Mouse (Mus musculus): ENCODE measurements around the gene Gm6899.

Gene Gm6899

DNA sequence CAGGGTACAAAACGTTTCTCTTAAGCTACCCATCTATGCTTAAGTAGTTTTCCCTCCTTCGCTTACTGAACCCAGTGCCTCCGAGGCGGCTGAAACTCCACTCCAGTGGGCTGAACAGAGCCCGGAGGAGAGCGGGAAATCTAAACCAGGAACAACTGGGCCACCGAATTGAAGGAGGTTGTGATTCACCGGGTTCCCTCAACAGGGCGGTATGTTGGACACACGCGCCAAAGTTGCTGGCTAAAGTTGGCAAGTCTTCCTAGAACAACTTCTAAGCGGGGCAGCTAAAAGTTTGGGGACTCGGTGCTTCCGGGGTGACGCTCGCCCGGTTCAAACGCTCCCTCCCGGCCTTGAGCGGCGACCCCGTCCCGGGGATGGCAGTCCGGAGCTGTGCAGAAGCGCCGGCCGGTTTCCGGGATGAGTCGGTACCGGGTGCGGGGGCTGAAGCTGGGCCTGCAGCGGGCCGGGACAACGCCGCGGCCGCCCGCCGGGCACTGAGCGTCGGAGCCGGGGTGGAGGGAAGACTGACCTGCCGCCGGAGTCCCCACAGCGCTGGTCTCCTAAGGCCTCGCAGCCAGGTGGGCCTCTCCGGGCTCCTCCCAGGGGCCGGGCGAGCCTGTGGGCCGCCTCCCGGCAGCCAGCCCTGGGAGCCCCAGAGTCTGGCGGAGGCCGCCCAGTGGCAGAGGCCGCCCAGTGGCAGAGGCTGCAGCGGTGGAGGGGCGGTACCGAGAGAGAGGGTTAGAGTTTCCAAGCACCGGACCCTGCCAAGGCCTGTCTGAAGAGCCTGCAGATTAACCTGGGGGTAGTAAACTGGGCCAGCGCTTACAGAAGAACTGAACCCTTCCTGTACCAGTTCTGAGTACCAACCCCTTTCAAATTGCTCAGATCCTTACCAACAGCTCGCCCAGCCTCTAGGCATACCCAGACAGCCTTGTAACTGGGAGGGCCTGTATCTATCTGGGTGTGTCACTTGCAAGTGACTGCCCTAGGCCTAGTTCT lies at the start of gene Gm6899, which contains the start of gene Vrk2:
Gene Gm6899 (plus strand): TSS at position 181 of the 999 bp plus-strand sequence.
Gene Vrk2 (minus strand): TSS at position 939 of the 999 bp plus-strand sequence.
- DNase-seq (ENCODE audit: low spot score in 2 of 2) = peak in 1 of 2 experiments; percentile 40

DNA sequence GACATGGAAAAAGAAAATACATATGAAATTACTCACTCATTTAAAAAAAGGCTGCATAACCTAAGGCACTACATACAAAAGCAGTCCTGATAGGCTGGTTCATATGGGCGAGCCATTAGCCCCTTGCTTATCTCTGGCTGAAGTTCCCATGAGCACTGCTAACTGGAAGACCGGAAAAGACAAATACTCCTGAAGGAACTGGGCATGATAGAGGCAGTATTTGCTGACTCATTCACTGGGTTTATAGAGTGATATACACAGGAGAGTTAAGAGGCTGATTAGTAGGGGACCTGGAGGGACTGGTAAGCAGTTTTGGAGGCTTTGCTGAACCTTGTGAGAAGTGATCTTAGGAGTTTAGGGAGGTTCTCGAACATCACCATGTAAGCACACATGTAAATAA lies 41.5 kb upstream of the Gm6899 start:
- DNase-seq (ENCODE audit: low spot score in 2 of 2) = no peak

DNA sequence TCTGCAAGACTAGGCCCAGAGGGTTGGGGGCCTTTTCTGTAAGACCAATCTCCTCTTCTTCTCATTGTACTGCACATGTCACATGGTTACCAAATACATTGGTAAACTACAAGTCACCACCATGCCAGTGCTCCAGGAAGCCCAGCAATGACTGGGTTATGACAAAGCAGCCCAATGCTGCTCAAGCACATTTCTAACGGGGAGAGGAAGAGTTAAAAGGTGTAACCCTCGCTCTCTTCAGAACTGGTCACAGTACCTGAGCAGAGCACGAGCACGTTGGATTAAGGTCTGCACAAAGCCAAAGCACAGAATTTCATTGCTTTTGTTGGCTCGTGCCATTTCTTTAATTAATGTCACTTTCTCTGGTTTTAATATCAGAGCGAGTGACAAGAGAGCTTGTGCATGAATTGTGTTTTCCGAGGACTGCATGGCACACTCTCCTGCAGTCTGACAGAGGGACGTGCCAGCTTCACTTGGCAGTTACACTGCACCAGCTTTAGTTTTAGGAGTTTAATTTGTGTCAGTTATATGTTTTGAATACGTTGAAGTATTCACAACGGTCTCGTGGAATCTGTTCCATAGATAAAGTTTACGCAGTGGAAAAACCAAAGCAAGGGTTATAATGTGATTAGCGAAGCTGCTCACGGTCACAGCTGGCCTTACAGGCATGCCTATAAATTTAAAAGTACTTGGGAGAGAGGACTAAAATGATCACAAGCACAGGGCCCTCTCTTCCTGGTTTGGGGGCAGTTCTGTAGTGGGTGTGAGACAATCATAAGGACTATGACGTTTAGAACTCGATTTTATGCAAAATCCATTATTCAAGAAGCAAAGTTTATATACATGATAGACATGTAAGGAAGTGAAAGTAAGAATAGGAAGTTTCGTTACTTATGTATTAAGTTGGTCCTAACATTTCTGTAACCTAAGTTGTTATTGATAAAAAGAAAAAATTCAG lies 7.4 kb upstream of the Gm6899 start:
- no peak for DNase-seq (ENCODE audit: low spot score in 2 of 2)

DNA sequence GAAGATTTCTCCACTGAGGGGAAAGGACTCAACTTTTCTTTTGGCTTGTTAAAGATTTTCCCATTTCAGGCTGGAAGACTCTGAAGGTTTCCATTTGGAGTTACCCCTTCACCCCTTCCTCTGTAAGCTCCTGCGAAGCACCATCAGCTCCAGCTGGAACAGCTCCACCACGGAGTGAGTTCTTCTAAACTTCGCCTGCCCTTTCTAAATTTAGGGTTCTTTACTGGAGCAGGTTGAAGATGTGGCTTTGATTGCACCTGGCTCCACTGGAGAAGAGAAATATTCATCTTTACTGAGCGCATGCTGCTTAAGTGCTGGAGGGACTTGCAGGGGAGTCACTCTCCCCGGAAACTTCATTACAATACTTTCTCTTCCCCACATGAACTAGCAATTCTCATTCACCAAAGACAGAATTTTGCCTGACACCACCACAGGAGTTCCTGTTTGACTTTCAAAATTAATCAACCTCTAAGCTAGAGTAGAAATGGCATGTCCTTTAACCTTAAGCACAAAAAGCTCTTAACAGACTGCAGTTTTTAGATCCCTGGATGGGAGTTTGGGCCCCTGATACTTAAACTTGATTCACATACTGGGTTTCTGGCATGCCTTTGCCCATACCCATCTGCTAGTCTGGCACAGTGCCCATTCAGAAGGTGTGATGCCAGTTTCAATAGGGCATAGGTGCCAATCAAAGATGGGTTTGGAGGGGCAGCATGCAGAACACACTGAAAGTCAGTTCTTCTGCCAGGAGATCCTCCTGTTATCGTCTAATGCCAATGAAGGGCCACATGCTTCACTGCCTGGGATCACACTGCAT lies 6.5 kb upstream of the Gm6899 start:
- no peak for DNase-seq (ENCODE audit: low spot score in 2 of 2)

DNA sequence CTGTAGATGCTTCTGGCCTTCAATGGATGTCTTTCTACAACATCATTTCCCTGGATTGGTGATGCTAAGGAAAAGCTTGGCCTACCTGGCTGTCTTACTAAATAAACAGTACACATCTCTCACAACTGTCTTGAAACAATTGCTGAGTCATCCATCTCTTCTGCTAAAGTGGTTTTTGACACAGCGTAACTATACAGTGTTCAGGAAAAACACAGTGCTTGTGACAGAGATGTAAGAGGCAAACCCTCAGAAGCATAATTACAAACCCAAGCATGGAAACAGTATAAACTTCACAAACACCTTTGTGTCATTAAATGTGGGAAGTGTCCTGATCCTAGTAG lies 5.9 kb upstream of the Gm6899 start:
- DNase-seq (ENCODE audit: low spot score in 2 of 2) = no peak

DNA sequence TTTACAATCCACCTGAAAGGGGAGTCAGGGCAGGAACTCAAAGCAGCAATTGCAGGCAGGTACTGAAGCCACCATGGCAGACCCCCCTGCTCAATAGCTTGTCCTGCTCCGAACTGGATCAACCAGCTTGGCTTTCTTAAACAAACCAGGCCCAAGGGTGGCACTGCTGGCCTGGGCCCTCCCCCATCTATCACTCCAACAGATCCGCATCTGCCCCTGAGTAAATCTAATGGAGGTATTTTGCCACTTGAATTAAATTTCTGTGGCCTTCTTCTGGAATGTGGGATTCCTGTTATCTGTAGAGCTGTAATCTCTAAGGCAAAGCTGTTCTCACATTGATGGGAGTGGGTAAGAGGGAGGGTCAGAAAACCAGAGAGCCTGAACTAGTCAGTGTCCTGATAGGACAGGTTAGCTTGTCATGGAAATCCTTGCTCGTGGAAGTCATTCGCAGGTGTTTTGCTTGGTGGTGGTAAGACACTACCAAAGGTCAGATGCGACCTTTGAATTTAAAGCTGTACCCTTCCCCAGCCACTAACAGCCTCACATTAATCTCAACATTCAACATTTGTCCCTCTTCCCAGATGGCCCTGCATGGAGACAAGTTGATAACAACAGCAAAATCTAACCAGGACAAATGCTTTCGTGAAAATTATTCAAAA lies 517 bp upstream of the Gm6899 start:
- DNase-seq (ENCODE audit: low spot score in 2 of 2) = no peak

DNA sequence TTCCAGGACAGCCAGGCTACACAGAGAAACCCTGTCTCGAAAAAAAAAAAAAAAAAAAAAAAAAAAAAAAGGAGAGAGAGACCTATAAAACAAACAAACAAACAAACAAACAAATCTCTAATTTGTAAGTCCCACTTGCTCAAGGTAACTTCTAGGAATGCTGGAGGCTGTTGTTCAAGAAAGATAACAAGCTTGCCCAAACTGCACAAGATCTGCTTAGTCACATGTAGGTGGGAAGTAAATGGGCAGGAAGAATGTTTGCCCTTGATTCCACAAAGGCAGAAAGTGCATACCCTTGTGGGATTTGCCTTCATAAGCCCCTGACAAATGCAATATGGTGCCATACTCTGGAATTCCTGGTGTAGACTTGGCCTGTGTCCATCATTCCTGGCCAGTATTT lies 1.4 kb downstream of the Gm6899 start:
- DNase-seq (ENCODE audit: low spot score in 2 of 2) = no peak

DNA sequence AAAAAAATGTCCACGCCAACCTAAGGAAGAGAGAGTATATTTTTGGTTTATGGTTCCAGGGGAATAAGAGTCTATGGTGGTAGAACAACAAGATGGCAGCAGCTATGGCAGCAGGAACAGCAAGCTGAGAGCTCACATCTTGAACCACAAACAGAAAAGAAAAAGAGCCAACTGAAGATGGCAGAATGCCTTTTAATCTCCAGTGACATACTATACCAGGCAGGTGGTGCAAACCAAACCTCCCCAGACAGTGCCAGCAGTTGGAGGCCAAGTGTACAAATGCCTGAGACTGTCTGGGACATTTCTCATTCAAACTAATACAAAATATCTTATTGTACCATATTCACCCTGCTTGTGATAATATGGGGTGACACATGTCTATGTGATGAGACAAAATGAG lies 3.1 kb downstream of the Gm6899 start:
- DNase-seq (ENCODE audit: low spot score in 2 of 2) = no peak

DNA sequence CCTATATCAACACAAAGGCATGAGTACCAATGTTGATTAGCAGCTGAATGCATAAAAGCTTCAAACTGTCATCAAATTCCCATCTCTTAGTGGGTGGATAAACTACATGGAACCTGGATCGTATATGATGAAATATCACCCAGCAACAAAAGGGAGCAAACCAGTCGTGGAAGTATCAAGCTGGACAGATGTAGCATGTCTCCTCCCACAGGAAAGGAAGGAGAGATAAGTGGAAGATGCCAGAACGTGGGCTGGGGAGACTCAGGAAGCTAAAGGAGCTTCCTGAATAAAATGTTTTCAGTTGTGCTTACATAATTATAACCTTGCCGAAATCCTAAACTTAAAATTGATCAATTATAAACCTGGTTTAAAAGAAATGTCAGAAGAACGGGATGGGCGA lies 4.1 kb downstream of the Gm6899 start:
- peak in 1 of 2 experiments; percentile 33 for DNase-seq (ENCODE audit: low spot score in 2 of 2)

DNA sequence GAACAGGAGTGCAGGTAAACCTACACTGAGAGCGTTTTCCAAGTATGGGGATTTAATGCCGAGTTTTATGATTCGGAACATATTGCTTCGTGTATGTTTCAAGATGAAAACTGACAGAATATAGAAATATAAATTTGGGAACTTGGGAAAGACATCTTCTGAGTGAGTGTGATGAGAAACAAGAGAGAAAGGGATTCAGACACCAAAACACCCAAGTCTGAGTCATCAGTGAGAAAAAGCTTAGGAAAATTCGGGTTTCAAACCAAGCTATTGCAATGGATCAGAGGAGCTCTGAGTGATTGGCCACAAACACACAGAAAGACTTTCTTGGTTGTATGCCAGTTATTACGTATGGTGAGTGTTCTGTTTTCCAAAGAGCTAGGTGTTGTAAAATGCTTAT lies 4.7 kb downstream of the Gm6899 start:
- no peak for DNase-seq (ENCODE audit: low spot score in 2 of 2)

DNA sequence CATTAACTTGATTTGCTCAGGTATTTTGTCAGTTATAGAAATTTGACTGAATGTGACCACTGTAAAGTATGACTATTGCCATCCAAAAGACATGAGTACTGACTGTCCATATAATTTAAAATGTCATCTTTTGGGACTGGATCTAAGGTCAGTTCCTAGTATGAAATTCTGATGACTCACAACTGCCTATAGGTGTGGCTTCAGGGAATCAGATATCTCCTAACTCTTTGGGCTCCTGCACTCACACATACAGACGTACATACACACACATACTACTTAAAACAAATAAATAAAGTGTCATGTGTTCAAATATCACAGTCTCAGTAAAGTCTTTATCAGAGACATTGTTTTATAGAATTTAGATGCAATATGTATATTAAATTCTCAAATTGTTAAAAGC lies 5.8 kb downstream of the Gm6899 start:
- DNase-seq (ENCODE audit: low spot score in 2 of 2) = no peak

DNA sequence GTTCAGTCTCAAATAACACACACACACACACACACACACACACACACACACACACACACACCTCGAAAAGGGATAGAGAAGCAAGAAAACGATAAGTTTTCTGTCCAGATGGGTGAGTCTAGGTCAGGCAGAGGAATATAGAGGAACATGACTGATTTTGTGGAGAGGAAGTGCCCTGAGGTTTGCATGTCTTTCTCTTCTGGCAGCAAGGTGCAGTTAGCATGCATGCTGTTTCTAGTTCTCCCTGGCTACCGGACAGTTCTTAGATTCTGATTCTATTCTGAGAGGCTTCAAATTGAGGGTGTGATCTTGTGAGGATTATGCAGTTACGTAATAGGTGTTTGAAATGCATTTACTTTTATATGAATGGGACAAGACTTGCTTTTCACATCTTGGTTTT lies 7.7 kb downstream of the Gm6899 start:
- peak in 1 of 2 experiments; percentile 34 for DNase-seq (ENCODE audit: low spot score in 2 of 2)

DNA sequence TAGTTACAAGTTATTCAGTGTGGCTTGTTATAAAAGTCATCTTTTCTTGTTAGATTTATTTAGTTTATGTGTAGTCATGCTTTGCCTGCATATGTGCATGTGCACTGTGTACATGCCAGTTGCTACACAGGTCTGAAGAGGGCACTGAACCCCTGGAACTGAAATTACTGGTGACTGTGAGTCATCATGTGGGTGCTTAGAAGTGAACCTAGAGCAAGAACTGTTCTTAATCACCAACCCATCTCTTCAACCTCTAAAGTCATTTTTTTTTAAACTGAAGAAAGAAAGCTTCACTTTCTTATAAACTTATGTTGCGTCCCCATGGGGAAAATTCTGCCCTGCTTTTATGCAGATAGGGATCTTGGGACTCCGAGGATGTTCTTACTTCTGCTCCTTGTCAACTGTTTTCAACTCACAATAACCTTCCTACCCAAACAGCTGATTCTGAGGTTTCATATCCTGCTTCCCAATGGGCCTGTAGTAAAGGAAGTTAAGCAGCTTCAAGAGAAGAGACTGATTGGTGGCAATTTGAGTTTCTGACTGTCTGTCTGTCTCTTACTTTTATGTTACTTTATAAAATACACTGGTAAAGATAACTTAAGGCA lies 8.6 kb downstream of the Gm6899 start:
- no peak for DNase-seq (ENCODE audit: low spot score in 2 of 2)

DNA sequence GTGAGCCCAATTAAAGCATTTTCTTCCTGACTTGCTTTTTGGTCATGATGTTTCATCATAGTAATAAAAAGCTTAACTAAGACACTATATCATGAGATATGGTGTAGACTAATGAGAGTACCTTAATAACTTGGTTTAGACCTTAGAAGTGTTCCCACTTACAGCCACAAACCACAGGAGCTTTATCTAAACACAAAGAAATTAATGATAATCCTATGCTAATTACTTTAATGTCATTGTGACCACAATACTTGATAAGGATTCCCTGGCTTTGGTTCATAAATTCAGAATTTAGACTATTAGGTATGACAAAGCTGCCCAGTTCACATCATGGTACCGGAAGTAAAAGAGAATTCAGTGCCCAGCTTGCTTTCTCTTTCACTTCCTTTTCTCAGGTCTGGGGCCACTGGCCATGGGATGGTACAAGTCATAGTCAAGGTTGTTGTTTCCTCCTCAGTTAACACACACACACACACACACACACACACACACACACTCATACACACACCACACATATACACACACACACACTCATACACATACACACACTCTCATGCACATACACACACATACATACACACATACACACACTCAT lies 11.1 kb downstream of the Gm6899 start:
- no peak for DNase-seq (ENCODE audit: low spot score in 2 of 2)

DNA sequence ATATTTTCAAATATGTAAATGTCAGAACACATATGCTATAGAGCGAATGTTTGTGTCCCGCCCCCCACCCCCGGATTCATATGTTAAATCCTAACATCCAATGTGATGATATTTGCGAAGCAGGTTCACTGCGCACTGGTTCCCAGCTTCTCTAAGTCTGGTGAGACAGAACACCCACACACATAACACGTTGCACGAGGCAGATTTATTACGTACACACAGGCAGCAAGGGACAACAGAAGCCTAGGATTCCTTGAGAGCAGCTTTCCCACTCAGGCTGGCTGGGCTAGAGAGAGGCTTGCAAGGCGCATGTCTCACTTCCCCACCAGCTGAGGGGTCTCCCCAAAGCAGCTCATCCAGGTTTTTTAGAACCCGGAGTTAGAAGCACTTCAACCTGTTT lies 15.8 kb downstream of the Gm6899 start:
- peak in 1 of 2 experiments; percentile 70 for DNase-seq (ENCODE audit: low spot score in 2 of 2)

DNA sequence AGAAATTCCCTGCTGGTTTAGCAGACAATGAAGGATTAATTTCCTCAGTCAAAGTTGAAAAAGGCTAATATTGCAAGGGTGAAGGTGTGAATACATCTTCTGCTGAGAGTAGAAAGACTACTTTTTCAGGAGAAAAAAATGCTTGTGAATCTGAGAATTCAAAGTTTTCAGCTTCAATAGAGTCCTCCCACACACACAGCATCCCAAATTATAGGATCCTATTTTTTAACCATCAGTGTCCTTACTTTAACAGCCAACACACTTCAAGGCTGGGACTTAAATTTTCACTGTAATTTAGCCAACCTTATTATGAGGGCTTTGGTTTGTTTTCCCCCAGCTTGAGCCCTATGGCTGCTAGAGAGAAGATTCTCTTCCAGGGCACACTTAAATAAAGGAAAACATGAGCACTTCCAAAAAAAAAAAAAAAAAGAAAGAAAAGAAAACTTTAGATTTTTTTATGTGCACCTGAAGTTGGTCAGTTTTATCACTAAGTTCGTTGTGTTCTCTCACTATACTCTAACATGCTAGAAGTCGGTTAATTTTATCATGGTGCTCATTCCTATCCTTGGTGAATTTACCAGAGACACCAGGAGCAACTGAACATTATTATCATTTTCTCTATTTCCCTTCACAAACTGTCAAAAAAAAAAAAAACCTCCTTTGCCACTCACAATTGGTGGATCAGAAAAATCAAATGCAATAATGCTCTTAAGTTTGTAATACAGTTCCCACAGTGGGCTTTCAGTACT lies 25.6 kb downstream of the Gm6899 start:
- no peak for DNase-seq (ENCODE audit: low spot score in 2 of 2)

DNA sequence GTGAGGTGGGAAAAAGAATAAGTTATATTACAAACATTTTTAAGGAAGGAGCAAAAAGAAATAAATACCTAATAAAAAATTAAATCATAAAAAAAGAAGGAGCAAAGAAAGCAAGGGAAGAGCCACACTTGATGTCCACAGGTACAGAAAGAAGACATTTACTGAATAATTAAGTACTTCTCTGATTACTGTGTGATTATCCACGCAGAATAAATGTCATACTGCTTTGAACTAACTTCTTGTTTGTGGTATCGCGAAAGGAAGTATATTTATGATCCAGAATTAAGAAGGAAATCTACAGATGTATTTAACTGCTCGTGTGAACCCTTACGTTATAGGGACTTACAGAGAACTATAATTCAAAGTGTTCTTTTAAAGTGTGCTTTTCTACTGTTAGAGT lies 29.7 kb downstream of the Gm6899 start:
- no peak for DNase-seq (ENCODE audit: low spot score in 2 of 2)

DNA sequence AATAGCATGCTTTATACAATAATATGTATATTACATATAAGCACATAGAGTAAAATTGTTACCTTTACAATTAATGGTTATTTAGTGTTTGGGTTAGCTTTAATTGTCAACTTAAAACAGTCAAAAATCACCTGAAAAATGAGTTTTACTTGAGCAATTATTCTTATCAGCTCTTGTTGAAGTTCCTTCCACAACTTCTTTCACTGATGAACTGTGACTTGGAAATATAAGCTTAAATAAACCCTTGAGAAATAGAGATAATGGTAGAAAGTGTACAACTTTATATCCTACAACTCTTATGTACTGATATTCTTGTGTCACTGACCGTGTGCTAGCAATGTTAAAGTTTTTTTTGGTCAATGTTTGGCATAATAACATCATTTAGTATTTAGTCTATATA lies 43.2 kb downstream of the Gm6899 start:
- DNase-seq (ENCODE audit: low spot score in 2 of 2) = no peak

DNA sequence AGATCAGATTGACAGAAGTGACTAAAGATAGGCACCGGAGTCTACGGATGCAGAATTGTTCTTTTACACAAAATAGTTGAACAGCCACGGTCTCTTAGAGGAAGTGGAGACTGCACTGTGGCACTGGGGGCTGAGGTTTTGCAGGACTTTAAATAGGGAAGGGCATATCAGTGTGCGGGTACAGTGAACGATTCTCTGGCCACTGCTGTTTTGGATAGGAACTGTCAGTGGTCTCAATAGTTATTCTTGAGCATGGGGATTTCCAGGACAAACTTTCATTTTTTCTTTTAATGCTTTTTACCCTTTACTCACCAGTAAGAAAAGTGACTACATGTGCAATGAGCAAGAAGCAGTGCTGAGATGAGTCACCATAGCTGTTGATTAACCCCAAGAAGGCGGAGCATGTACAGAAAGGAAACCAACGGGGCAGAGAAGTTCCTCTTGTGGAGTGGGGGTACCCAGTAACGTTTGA lies 47.3 kb downstream of the Gm6899 start:
- no peak for DNase-seq (ENCODE audit: low spot score in 2 of 2)

Measured in frontal cortex, postnatal 36 days (tissue).